Mouse (Mus musculus) kidney, postnatal 36 days (tissue): ENCODE measurements around the gene Kcnma1.
A peak's percentile ranks its signal among the peaks of the same experiment; 100 is the strongest.

Source experiments
- DNase-seq, 2 experiments: peaks; one replicate each; pipeline ENCODE4 v3.0.0; 2021 to 2022; ENCODE audit warnings: mixed read lengths in 2 of 2

The Kcnma1 gene

DNA sequence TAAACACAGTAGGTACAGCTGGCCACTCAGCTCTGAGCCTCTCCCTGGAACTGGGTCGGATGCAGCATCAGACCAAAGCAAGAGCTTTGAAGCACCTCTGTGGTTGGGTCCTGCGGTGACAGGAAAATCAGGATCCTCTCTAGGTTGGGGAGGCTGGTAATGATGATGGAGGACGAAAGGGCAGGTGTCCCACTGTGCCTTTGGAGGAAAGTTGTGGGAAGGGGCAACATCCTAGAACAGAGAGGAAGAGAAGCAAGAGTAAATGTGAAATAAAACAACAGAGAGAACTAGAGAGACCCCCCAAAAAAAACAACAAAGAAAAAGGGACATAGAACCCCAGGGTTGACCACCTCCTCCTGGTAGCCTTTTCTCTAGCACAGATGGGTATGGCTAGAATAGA lies at the start of gene Kcnma1:
TSS of gene Kcnma1 (minus strand) at position 101 of the 400 bp plus-strand sequence.
- no peak for DNase-seq

DNA sequence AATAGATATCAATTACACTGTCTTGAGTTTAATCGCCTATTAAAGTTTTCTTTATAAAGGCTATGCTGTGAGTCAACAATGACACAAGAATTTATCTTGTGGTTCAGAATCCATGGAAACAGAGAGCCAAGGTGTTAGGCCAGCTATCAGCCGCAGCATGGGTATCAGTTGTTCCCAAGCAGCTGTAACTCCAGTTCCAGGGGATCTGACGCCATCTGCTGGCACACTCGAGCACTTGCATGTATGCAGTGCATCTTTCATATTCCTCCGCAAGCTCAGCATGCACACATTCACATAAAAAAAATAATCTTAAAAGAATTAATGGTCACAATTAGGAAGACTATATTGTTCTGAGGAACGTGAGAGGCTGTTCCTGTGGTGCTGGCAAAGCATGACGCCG lies 45.5 kb upstream of the Kcnma1 start:
- peak; percentile 9 to 61 for DNase-seq

DNA sequence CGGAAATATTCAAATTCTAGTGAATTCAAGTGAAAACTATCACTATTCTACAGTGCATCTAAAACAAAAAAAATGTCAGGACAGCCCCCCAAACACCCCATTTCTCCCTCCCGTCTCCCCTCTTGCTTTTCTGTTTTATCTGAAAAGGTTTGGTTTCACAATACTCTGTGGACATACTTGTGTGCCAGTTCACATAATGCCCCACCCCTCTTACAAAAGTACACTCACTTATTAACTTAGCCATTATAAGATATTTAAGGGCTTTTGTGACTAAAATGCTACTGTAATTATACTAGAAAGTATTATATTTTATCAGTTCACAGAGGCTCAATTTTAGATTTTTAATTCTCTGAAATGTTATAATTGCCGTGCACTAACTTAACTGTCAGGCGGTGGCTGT lies 45.0 kb upstream of the Kcnma1 start:
- DNase-seq = no peak

DNA sequence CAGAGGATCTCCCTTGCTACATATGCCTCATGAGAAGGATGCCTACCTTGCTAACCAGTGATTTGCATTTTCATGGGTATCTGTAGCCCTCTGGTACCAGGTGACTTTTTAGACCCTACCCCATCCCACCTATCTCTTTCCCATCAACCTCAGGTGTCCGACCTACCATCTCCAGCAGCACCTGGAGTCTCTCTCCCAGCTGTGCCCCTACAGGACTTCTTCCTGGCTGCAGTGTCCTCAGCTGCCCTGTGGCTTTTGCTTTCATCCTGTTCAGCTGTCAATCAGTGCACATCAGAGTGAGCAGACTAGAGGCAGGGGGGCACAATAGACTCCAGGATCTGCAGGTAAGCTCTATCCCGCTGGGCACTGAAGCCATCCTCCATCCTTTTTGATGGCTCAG lies 37.5 kb upstream of the Kcnma1 start:
- DNase-seq = no peak

DNA sequence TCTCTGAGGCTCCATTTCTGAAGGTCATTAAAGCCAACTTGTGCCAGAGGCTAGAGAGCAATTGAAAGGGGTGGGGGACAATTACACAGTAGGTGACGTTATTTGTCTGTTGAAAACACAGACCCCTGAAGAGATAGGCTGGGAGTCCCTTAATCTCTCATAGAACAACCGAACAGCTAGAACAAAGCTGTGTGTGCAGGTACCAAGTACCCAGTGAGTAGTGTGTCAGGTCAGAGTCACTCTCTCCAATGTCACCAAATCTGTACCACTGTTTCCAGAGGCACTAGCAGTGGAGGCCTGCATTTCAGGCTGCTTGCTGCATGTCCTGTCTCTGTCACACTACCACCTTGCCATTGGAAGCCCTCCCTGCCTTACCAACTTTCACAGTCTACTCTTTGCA lies 22.3 kb upstream of the Kcnma1 start:
- DNase-seq = no peak

DNA sequence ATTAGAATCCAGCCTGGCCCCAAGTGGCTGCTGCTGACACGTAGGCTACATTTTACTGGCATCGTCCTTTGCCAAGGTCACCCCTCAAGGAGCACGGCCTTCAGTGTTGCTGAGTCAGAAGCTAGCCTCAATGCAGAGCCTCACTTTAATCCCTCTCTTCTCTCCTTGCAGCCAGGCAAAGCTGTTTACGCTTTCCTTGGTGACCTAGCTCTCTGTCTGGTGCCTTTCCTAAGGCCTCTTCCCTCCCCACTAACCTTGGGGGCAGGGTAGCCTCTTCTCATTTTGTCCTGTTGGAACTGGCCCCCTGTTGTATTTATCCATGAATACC lies 21.9 kb upstream of the Kcnma1 start:
- no peak for DNase-seq

DNA sequence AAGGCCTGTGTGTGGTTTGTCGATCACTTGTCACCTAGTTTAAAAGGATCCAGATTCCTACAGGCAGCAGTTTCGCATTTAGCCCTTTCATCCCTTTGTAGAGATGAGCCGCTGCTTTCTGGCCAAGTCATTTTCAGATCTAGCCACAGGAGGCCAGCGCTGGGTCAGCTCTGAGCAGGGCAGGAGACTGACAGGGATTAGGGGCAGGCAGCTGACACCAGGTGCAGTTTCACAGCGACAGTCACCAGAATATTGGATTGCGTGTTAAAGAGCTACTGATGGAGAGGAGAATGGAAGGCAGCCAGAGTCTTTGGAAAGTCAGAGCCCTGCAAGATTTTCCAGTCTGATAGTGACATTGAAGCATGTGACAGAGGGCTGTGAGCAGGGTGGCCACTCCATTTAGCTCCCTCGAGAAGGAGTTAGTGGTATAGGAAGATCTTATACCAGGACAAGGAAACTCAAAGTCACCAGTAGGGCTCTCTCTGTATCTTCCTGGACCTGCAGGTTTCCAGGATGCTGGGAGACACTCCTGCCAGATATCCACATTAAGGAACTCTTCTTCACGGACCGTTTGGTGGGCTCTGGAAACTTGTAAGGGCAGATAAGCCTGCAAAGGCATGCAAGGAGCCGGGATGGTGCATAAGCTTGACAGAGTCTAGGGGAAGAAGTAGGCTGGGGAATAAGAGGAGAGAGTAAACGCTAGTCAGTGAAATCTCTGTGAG lies 21.4 kb upstream of the Kcnma1 start:
- no peak for DNase-seq

DNA sequence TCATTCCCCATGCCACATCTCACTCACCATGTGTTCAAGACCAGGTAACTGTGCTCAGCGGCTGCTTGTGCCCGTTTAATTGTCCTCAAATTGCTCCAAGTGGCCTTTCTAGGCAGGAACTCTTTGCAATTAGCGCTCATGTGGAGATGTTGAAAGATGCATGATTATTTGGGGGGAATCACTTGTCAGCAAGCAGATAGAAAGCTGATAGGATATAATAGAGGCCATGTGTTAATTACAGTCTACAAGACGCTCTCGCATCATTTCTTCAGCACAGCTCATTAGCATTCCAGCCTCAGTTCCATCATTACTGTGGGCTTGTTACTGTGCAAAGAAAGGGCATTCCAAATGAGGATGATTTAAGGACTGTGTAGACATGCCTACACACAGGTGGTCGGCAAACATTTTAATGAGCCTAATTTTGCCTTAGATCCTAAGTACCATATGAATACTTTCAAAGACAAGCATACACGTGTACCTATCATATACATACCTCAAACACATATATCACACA lies 18.6 kb upstream of the Kcnma1 start:
- DNase-seq = no peak

DNA sequence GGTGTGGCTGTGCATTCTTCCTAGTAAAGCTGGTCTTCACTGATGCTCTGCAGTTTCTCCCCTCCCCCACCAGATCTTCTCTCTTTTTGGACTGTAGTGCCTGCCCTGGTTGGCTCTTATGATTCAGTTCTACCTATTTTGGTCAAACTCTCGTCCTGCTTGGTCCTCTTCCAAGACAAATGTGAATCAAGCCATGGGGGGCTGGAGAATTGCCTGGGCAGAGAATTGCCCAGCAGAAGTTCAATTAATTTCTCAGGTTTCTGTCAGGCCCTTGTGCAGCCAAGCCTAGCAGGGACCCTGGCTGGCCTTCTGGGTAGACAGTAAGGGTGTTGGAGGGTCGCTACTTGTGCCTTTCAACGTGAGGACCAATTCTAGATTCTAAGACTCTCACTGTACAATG lies 17.9 kb upstream of the Kcnma1 start:
- DNase-seq = no peak

DNA sequence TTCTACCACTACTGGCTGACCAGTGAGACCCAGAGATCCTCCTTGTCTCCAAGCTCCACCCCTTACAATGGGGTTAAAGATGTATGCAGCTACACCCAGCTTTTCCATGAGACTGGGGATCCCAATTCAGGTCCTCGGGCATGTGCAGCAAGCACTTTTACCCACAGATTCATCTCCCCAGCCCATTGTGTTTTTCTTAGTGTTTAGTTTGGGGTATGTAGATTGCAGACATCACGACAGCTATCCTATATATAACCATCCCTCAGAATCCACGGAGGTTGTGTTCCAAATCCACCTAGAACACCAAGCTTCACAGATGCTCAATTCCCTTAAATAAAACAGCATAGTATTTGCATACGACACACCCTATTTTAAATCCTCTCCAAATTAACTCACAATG lies 6.4 kb upstream of the Kcnma1 start:
- no peak for DNase-seq

DNA sequence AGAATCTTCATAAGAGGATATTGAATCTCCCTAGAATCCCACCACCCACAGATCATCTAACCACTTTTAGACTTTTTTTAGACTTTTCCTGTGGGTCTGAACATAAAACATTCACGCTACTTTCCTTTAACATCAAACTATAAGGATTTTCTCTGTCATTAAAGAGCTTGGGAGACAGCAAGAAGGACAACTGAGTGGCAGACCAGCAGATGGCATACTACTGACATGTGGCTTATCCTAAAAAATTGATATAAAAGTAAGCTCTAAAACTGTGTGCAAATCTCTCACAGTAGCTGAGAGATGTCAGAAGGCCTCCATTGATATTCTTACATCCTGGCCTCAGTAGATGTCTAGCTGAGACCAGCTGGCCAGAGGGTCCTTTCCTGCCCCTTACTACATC lies 4.3 kb downstream of the Kcnma1 start:
- no peak for DNase-seq

DNA sequence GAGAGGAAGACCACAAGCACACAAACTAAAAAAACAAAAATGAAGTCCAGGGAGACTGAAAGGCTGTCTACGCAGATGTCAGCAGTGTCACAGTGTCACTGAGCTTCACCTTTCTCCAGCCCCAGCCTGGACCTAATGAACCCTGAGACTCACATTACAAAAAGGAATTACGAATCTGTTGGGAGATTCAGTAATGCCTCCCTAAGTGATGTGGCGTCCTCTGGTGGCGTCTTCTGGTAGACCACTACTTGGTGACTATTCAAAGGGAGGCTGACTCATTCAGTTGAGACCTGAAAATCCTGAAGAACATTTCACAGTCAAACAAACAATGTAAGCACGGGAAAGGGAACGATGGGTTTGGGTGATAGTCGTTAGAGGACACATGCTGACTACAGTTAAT lies 6.0 kb downstream of the Kcnma1 start:
- DNase-seq = peak; percentile 62 to 89

DNA sequence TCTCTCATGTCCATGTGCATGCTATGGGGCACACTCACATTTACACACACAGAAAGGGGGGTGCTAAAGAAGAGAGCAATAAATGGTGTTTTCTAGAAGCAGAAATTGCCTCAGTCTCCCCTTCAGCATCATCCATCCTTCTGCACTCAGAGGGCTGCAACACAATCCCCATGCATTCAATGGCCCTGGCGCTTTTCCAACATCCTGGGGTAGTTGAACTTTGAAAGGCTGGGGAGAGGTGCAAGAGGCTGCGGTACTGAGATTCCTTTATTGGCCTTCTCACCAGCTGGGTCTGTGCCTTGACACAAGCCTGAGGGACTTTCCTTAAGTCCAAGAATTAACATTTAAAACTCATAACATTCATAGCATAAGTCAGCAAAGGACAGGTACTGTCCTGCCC lies 8.0 kb downstream of the Kcnma1 start:
- DNase-seq = peak; percentile 39 to 64

DNA sequence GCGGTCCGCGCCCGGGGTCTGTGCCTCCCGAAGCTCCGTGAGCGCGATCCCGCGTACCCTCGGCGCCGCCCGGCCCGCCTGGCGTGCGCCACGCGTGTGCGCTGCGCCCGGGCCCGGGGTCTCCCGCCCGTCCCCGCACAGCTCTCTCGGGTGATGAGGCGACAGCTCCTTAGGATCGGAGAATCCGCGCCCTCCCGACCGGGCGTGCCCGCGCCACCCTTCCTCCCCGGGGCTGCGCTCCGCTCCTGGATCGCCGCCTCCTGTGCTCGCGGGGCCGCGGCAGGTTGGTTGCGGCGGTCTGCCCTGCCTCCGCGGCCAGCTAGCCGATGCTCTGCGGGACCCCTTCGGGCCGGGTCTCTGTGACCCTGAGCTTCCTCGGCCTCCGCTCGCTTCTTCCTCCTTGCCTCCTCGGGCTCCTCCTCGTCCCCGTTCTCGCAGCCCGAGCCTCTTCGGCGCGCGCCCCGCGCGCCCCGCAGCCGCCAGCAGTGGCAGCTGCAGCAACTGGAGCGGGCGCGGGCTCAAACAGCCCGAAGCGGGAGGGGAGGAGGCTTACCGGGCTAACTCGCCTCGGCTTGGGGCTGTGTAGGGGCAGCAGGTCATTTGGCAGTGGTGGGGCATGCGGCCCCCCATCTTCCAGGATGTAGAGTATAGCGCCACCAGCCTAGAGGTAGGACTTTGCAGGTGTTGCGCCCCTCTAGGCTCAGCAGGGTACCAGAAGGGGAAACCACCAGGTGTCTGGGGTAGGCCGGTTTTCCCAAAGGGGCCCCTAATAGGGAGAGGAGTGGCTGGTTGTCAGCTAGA lies 9.6 kb downstream of the Kcnma1 start:
- peak; percentile 6 to 48 for DNase-seq

DNA sequence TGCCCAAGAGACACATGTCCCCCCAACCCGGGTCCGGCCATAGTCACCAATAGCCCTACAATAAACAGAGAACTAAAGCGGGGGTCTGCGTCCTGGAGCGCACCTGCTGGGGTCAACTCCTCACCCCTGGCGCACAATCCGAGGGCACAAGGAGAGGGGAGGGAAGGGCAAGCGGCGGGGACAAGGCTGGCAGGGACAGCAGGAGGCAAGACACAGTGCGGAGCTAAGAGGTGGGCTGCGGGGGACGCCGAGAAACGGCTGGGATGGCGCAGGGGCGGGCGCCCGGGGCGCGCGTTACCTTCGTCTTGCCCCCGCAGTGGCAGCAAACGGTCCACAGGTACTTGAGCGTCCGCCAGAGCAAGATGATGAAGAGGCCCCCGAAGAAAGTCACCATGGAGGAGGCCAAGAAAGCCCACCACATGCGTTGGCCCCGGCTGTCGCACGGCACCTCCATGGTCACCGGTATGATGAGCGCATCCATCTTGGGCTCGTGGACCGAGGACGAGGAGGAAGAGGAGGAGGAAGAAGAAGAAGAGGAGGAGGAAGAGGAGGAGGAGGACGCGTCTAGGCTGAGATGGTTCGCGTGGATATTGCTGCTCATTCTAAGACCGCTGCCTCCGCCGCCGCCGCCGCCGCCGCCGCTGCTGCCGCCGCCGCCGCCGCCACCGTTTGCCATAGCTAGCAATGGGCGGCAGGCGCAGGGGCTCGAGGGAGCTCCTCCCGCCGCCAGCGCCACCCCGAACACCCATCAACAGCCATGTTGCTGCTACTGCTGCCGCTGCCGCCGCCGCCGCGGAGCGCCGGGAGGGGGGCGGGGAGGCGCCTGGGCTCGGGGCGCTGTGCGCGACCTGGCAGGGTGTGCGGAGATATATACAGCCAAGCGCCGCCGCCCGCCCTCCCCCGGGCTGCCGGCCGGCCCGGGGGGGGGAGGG lies 10.6 kb downstream of the Kcnma1 start:
- peak; percentile 25 to 48 for DNase-seq

DNA sequence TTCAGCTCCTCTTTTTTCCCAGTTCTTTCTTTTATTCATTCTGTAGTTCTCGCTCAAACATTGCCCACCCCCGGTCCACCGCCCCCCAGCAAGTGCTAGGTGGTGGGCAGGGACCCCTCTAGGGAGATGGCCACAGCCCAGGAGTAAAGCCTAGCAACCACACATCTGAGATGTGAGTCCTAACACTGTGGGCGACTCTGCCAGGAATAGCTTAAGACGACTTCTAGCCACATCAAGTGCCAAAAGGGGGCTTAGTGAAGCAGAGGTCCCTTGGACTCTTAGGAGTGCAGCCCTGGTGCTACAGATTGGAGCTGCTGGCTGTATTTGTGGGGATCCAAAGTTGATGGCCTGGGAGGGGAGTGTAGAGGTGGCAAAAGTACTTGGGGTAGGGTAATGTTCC lies 11.6 kb downstream of the Kcnma1 start:
- DNase-seq = no peak

DNA sequence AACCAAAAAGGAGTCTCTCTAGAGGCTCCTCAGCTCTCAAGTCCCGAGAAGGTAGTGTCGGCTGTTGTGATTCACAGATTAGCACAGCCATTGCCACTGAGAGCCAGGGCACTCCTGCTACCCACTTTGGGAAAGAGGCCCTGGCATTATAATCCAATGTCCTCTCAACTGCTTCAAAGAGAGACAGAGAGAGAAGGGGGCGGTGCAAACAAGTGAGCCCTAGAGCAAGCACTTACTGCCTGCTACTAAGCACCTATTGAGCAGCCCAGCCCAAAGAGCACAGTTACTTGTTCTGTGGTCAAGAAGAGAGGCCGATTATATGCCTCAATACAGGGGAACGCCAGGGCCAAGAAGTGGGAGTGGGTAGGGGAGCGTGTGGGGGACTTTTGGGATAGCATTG lies 16.4 kb downstream of the Kcnma1 start:
- no peak for DNase-seq

DNA sequence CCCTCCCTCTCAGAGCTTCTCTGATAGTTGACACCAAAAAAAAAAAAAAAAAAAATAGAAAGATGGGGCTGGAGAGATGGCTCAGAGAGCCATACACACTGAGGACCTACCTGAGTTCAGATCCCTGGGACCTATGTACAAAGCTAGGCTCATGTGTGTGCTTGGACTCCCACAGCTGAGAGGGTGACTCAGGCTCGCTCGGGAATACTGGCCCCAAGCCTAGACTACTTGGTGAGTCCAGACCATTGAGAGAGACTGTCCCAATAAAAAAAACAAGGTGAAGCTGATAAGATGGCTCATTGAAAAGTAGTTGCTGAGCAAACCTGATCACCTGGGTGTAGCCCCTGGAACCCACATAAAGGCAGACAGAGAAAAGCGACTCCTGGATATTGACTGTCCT lies 18.5 kb downstream of the Kcnma1 start:
- DNase-seq = no peak

DNA sequence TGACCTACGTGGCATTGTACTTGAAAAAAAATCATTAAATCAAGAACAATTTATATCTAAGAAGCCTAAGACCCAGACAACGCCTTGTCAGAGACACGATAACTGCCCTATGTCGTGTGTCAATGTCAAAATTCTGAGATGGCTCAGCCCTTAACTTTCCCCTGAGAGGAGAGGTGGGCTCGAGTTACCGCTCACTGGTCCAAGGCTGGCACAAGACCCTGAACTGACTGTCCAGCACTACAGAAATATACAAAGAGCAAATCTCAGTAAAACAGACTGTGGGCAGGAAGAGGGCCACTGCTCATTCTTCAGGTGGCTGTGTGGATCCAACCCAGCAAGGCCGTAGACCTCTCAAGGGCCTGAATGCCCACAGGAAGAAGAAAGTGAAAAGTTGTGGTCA lies 23.4 kb downstream of the Kcnma1 start:
- no peak for DNase-seq

DNA sequence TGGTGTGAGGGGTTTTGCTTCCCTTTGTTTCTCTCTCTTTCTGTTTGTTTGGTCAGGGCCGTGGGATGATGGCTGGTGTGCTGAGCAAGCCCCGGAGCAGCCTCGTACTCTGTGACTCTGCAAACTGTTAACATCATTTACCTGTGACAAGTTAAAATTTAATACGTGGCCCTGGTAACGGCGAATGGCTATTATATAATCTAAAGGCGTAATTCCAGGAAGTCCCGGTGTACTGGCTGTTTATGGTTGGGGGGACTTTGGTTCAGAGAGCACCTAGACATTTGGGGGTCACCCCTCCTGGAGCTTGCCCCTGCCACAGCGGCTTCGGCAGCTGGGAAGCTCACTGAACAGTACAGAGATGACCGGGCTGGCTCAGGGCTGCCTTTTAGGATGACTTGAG lies 24.6 kb downstream of the Kcnma1 start:
- peak; percentile 48 to 62 for DNase-seq

DNA sequence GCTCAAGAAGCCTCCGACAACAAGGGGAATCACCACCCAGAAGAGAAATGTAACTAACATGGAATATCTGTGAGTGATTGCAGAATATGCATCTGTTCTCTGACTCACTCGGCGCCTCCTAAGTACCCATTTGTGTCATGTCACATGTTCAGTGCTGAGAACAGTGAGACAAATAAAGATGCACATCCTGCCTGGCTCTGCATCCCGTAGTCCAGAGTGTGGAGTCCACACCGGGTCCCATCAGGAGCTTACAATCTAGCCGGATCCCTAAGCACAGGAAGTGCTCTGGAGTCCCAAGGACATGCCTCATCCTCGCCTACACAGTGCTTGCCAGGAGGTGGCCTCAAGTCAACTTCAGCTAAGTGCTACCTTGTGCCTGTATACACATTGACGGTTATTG lies 32.1 kb downstream of the Kcnma1 start:
- no peak for DNase-seq

DNA sequence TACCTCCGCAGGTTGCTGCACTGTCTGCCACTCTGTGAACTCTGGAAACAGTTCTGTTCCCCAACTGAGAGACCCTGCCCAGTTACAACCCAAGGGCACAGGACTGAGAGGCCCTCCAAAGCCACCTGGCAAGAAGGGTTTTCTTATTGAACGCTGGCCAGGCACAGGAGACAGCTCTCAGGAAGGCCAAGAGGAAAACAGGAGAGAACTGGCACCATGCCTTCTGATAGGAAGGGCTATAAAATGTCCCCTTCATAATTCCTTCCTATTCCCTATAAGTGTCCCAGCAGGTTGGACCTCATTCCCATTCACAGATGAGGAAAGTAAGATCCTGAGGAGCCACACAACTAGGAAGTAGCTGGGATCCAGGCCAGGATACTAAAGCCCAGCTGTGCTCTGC lies 39.6 kb downstream of the Kcnma1 start:
- DNase-seq = no peak

DNA sequence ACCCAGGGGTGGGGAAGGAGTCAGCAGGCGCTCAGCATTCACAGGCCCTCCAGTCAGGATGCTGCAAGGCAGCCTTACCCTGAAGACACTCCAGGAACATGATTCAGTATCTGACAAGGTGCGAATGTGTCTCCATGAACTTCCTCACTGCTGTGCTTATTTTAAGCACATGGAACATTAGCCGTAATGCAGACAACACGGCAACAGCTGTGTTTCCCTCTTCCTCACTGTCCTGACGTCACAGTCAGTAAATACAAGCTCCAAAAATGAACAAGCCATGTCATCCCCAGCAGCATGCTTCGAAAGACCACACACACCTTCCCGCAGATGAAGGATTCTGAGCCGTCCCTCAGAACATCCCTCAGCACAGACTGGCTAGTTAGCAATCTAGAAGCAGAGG lies 47.8 kb downstream of the Kcnma1 start:
- DNase-seq = no peak
